Mouse (Mus musculus): ENCODE data around the gene Afmid.

DNA sequence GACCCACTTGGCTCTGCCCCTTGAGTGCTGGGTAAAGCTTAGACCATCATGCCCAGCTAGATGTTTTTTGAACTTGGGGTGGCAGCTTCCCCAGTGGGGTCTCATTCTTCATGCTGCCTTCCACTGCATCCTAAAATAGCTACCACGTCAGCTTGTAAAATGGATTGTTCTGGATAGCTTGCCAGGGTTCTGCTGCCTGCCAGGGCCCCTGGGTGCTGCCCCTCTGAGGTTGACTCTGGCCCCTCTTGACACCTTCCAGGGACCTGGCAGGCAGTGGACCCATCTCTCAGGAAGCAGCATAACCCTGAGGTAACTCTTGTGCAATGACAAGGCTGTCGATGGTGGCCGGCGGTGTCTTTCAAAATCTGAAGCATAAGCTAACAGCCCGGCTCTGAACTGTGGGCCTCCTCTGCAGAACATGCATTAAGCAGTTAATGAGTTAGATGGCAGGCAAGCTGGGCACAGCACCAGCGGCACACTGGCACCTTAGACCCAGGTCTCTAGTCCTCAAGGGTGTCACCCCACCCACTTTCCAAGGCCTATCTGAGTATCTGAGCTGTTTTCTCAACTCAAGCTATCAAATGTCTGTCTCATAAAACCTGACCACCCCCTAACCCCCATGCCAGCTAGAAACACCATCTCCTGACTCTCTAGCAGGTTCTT lies 10.9 kb upstream of the Afmid start:
- TF ChIP-seq CTCF (IDR thresholded peaks at IDR 0.05; ENCODE audit: low read depth) (no peak), EP300 (IDR thresholded peaks at IDR 0.05; ENCODE audit: low read depth) (no peak)

Data from liver, postnatal 0 days (tissue).